Mouse (Mus musculus): ENCODE data around the gene Itprid2. TPM values are rescaled to one million over a fixed set of nuclear protein-coding genes. Genes with fewer than 3 reads are reported as not detected.

The Itprid2 gene
- total and polyA plus RNA-seq, 3 experiments = 12.5 to 62.8 (median 40.6) TPM

DNA sequence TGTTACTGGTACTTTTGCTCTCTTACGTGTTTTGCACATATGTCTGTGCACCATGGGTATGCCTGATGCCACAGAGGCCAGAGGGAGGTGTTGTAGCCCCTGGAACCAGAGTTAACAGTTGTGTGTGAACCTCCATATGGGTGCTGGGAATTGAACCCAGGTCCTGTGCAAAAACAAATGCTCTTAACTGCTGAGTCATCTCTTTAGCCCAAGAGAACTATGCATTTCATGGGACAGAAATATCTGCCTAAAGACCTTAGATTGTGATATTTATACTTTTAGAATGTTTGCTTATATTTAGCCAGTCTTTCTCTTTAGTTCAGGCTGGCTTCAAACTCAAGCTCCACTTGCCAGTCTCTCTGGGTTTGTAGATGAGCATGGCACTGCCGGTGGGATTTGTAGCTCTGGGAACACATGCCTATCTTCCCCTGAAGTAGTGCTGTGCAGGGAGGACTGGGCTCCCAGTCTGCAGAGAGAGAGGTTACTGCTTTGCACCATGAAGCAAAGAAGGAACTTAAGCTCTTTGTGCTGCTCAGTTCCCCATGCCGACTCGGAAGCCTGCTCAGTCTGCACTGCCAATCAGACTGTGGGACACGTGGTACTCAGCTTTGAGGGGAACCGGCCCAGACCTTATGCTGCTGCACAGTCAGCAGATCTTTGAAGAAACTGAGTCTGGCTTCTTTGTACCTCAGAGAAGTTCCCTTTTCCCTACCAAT is 18.1 kb downstream of the Itprid2 start:
- DNase-seq (ENCODE audit: low spot score) = no peak

DNA sequence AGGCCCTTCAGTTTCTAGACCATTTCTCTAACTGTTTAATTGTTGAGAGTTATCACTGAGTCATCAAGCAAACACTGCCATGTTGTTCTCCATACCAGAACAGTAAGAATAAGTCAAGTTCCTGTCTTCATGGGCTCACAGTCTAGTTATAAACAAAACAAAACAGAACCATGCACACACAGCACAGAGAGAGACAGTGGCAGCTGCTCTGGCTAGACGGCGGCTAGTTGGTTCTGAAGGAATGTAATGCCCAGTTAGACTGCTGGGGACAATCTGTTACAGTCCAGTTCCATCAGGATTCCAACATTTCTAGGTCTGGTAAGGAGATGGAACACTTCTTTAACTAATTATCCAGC is 18.6 kb downstream of the Itprid2 start:
- TF ChIP-seq GATA1 (IDR thresholded peaks at IDR 0.05; ENCODE audit: borderline replicate concordance, low read length) (no peak), TAL1 (conservative IDR thresholded peaks at IDR 0.05; ENCODE audit: low read depth, low read length) (no peak), POLR2AphosphoS5 (IDR thresholded peaks at IDR 0.05; ENCODE audit: insufficient replicate concordance, low read depth, low read length) (no peak), GATA2 (IDR thresholded peaks at IDR 0.05; ENCODE audit: borderline replicate concordance, low read depth, low read length) (no peak), CTCF (IDR thresholded peaks at IDR 0.05; ENCODE audit: low read depth, low read length) (no peak)
- peaks cover 62% of the 10 kb centered on the region for H3K36me3 ChIP-seq (replicated peaks)
- ATAC-seq (ENCODE audit: extremely low read depth, insufficient number of reproducible peaks, low FRiP score, poor library complexity, severe bottlenecking) = no peak
- no peaks in the 10 kb centered on the region for H3K9me3 ChIP-seq (replicated peaks)
- no peak overlapping the region for H3K4me3 ChIP-seq (ENCODE audit: low read depth, low read length)
- no peaks in the 10 kb centered on the region for H3K27me3 ChIP-seq (ENCODE audit: insufficient read depth, low read length)
- peaks cover under 1% of the 10 kb centered on the region; the same call in 1 of the 2 replicates for H3K4me1 ChIP-seq (ENCODE audit: insufficient read depth, low read depth, low read length)
- no peak for DNase-seq (ENCODE audit: low spot score)

More for the DNA sequence above, 18.1 kb downstream of the Itprid2 start:
- peaks cover 61% of the 10 kb centered on the region for H3K36me3 ChIP-seq (replicated peaks)
- no peak overlapping the region for H3K4me3 ChIP-seq (ENCODE audit: low read depth, low read length)
- ATAC-seq (ENCODE audit: extremely low read depth, insufficient number of reproducible peaks, low FRiP score, poor library complexity, severe bottlenecking) = no peak
- H3K4me1 ChIP-seq (ENCODE audit: insufficient read depth, low read depth, low read length) = peaks cover 2% of the 10 kb centered on the region; the same call in 1 of the 2 replicates
- no peaks in the 10 kb centered on the region for H3K9me3 ChIP-seq (replicated peaks)
- no peaks in the 10 kb centered on the region for H3K27me3 ChIP-seq (ENCODE audit: insufficient read depth, low read length)
- TF ChIP-seq POLR2AphosphoS5 (IDR thresholded peaks at IDR 0.05; ENCODE audit: insufficient replicate concordance, low read depth, low read length) = no peak
- TF ChIP-seq GATA1 (IDR thresholded peaks at IDR 0.05; ENCODE audit: borderline replicate concordance, low read length) = no peak
- TF ChIP-seq GATA2 (IDR thresholded peaks at IDR 0.05; ENCODE audit: borderline replicate concordance, low read depth, low read length) = no peak
- no peak for TF ChIP-seq TAL1 (conservative IDR thresholded peaks at IDR 0.05; ENCODE audit: low read depth, low read length)
- no peak for TF ChIP-seq CTCF (IDR thresholded peaks at IDR 0.05; ENCODE audit: low read depth, low read length)

DNA sequence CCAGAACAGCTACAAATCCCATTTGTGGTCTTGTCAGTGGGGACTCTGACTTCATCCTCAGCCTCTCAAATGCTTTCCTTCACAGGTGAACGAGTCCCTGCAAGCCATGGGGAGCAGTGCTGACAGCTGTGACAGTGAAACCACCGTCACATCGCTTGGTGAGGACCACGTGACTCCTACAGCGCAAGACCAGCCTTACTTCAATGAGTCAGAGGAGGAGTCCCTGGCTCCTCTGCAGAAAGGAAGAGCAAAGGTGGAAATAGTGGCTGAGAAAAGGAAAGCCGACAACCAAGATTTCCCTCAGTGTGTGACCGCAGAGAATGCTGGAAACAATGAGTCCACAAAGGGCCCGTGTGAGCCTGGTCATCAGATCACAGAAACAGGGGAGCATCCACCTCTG is 21.9 kb downstream of the Itprid2 start:
- TF ChIP-seq CTCF (IDR thresholded peaks at IDR 0.05; ENCODE audit: low read depth, low read length) (no peak), POLR2AphosphoS5 (IDR thresholded peaks at IDR 0.05; ENCODE audit: insufficient replicate concordance, low read depth, low read length) (no peak), TAL1 (conservative IDR thresholded peaks at IDR 0.05; ENCODE audit: low read depth, low read length) (no peak), GATA1 (IDR thresholded peaks at IDR 0.05; ENCODE audit: borderline replicate concordance, low read length) (no peak), GATA2 (IDR thresholded peaks at IDR 0.05; ENCODE audit: borderline replicate concordance, low read depth, low read length) (no peak)
- no peak for DNase-seq (ENCODE audit: low spot score)
- no peak overlapping the region for H3K4me3 ChIP-seq (ENCODE audit: low read depth, low read length)
- no peak for ATAC-seq (ENCODE audit: extremely low read depth, insufficient number of reproducible peaks, low FRiP score, poor library complexity, severe bottlenecking)
- peaks cover 85% of the 10 kb centered on the region for H3K36me3 ChIP-seq (replicated peaks)
- H3K9me3 ChIP-seq (replicated peaks) = no peaks in the 10 kb centered on the region
- peaks cover 3% of the 10 kb centered on the region for H3K4me1 ChIP-seq (ENCODE audit: insufficient read depth, low read depth, low read length)
- no peaks in the 10 kb centered on the region for H3K27me3 ChIP-seq (ENCODE audit: insufficient read depth, low read length)

DNA sequence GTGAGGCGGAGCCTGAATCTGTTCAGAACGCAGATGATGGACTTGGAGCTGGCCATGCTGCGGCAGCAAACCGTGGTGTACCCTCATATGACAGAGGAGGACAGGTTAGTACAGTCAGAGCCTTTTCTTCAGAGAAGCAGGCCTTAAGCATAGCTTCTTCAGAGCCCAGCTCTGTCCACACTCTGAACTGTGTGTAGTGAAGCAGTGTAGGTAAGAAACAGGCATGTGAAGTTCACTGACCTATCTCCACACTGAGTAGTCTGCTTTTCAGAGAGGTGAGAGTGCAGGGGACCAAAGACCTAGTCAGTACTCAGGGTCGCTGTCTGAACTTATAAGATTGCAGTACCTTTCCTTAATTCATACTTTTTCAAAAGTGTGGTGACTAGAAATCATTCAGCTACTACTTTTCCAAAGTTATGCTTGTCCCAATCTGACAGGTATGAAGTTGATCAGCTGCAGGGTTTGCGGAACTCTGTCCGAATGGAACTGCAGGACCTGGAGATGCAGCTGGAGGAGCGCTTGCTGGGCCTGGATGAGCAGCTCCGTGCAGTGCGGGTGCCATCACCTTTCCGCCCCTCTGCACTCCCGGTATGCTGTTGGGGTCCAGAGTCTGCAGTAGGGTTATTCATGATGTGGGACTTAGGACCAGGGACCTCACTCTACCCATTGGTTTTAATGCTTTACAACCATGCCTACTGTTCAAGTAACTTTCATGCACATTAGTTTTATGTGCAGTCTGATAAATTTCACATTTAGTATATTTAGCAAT is 25.4 kb downstream of the Itprid2 start:
- H3K9me3 ChIP-seq (replicated peaks) = no peaks in the 10 kb centered on the region
- TF ChIP-seq TAL1 (conservative IDR thresholded peaks at IDR 0.05; ENCODE audit: low read depth, low read length) (no peak), CTCF (IDR thresholded peaks at IDR 0.05; ENCODE audit: low read depth, low read length) (no peak), POLR2AphosphoS5 (IDR thresholded peaks at IDR 0.05; ENCODE audit: insufficient replicate concordance, low read depth, low read length) (no peak), GATA1 (IDR thresholded peaks at IDR 0.05; ENCODE audit: borderline replicate concordance, low read length) (no peak), GATA2 (IDR thresholded peaks at IDR 0.05; ENCODE audit: borderline replicate concordance, low read depth, low read length) (no peak)

DNA sequence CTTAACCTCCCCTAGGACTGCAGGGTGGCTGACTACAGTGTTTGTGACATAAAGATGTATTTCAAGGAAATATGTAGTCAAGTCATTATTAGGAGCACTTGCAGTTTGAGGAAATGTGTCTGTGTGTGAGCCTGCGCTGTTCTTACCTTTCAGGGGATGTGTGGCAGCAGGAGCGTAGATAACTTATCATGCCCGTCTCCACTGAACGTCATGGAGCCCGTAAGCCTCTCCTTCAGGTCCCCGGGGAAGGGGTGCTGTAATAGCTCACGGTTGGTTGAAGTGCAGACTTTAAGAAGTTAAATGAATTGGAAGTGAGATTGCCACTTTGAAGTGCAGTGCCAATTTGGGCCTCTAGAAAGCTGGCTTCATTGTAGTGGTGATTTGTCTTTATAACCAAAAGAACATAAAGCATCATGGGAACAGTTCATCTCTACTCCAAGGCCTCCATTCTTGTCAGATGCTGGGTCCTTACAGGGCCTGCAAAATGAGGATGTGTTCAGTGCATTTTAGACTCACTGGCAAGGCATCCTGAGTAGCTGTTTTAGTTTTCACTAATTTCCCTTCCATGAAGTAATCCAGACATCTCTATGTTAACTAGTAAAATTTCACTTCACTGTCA is 26.4 kb downstream of the Itprid2 start:
- H3K4me3 ChIP-seq (ENCODE audit: low read depth, low read length) = no peak overlapping the region
- no peaks in the 10 kb centered on the region for H3K27me3 ChIP-seq (ENCODE audit: insufficient read depth, low read length)
- DNase-seq (ENCODE audit: low spot score) (no peak), ATAC-seq (ENCODE audit: extremely low read depth, insufficient number of reproducible peaks, low FRiP score, poor library complexity, severe bottlenecking) (no peak)
- H3K4me1 ChIP-seq (ENCODE audit: insufficient read depth, low read depth, low read length) = peaks cover 3% of the 10 kb centered on the region
- peaks cover 89% of the 10 kb centered on the region for H3K36me3 ChIP-seq (replicated peaks)
- H3K9me3 ChIP-seq (replicated peaks) = no peaks in the 10 kb centered on the region
- no peak for TF ChIP-seq GATA2 (IDR thresholded peaks at IDR 0.05; ENCODE audit: borderline replicate concordance, low read depth, low read length)
- no peak for TF ChIP-seq GATA1 (IDR thresholded peaks at IDR 0.05; ENCODE audit: borderline replicate concordance, low read length)
- TF ChIP-seq TAL1 (conservative IDR thresholded peaks at IDR 0.05; ENCODE audit: low read depth, low read length) = no peak
- TF ChIP-seq POLR2AphosphoS5 (IDR thresholded peaks at IDR 0.05; ENCODE audit: insufficient replicate concordance, low read depth, low read length) = no peak
- no peak for TF ChIP-seq CTCF (IDR thresholded peaks at IDR 0.05; ENCODE audit: low read depth, low read length)

More for the DNA sequence above, 25.4 kb downstream of the Itprid2 start:
- Histone ChIP-seq H3K27me3 (ENCODE audit: insufficient read depth, low read length) (no peaks in the 10 kb centered on the region), H3K4me1 (ENCODE audit: insufficient read depth, low read depth, low read length) (peaks cover 3% of the 10 kb centered on the region), H3K36me3 (replicated peaks) (peaks cover 89% of the 10 kb centered on the region), H3K4me3 (ENCODE audit: low read depth, low read length) (no peak overlapping the region)
- no peak for ATAC-seq (ENCODE audit: extremely low read depth, insufficient number of reproducible peaks, low FRiP score, poor library complexity, severe bottlenecking)
- no peak for DNase-seq (ENCODE audit: low spot score)
